Mouse (Mus musculus) embryo, embryonic 11 days (tissue): ENCODE results near the gene Msh4.
"Not testable (repeated sequence)": the region's sequence is repeated elsewhere in the genome, so short reads cannot be mapped to it uniquely, and the experiment has no call there.

Experiments
- DNase-seq: peaks from one replicate; pipeline ENCODE4 v3.0.0-alpha.2; 2015

The Msh4 gene

DNA sequence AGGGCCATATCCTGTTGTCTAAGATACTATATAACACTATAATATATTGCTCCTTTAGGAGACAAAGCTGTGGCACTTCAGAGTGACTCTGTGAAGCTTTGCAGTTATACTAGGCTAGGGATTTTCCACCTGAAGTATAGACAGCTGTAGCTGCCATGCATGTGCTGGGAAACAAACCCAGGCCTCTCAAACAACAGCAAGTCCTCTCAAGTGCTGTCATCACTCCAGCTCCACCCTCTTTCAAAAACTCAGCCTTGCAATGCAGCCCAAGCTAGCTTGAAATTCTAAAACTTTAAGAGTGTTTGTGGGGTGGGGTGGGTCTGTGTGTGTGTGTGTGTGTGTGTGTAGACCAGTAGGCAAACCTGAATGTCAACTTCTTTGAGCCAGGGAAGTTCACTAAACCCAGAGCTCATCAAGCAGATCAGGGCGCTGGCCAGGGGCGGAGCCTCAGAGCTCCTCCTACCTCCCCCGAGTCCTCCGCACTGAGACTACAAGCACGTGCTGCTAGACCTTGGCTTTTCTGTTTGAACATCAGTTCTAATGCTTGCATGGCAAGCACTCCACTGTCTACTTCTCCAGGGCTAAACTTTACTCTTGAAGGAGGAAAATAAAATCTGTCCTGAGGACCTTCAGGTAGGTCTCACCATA, 56.4 kb downstream of the Msh4 start:
- DNase-seq: peak; percentile 53

DNA sequence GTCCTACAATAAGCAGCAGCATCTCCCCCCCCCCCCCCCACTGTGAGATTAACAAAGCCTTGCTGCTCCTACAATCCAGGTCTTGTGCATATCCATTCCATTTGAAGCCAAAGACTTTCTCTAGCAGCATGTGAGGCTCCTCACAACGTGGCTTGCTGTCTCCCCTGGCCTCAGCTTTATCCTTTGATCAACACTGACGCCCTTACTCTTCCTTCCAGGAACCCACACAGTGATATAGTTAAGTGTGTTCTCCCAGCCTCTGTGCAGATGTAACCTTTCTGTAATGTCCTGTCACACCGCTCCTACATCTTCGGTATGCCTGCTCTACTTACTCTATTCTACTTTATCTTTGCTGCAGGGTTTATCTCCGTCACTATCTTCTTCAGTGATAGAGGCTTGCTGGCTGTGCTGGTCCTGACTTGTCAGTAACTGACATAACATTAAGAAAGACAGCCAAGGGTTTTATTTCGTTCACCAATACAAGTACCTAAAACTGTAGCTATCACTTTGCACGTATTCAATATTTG, 58.7 kb downstream of the Msh4 start:
- DNase-seq: no peak

DNA sequence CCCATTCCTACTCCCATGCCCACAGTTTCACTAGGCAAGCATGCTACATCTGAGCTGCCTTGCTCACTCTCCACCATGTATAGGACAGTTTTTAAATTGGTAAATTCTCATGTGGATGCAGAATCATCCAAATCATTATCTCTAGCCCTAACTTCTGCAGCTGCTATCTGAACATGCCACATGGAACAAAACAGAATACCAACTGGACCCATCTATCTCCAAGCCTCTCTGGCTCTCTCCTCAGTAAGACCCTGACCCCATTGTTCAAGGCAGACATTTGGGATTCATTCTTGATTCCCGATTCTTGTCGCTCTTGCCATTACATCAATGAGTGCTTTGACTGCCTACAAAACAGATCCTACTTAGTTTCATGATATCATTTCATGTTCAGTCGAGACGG, 59.8 kb downstream of the Msh4 start:
- no peak for DNase-seq

DNA sequence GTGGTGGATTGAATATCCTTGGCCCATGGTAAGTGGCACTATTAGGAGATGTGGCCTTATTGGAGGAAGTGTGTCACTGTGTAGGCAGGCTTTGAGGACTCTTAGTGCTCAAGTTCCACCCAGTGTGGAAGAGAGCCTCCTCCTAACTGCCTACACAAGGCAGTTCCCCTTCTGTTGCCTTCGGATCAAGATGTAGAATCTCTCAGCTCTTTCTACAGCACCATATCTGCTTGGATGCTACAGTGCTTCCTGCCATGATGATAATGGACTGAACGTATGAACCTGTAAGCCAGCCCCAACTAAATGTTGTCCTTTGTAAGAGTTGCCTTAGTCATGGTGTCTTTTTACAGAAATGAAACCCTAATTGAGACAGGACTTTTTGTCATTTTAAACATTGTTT, 60.4 kb downstream of the Msh4 start:
- no peak for DNase-seq

DNA sequence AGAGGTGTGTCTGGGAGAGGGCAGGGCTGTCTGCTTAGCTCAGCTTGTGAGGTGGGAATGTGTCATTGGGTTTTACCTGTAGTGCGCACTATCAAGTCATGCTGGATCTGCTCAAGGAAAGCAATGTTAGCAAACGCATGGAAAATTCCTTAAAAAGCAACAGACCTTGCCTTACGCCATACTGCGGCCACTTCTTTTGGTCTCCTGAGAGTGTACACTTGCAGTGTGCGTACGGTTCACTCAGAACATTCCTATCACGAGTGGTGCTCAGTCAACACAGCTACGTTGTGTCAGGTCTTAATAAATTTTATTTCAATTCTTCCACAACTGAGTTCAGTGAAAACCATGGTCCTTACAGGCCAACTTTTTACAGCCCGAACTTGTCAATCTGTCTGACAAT, 61.2 kb downstream of the Msh4 start:
- DNase-seq: no peak

DNA sequence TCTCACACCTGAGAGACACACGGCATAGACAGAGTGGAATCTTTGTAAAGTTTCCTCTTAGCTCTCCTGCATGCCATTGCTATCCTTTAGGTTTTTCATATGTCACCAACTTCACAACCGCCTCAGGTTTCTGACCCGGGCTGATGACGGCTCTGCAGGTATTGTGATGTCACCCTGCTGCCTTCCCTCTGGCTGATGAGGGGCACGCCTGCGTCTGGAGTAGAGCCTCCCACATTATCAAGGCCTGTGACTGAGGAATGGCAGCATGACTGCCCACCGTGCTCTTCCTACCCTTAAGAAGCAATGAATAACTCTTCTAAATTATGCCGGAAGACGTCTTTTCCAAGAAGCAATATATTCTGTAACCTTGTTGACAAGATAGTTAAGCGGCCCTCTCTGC, 61.9 kb downstream of the Msh4 start, which contains the start of gene Asb17:
Gene Asb17, plus strand, starts transcription at position 180 of the 400 bp plus-strand sequence.
- no peak for DNase-seq

DNA sequence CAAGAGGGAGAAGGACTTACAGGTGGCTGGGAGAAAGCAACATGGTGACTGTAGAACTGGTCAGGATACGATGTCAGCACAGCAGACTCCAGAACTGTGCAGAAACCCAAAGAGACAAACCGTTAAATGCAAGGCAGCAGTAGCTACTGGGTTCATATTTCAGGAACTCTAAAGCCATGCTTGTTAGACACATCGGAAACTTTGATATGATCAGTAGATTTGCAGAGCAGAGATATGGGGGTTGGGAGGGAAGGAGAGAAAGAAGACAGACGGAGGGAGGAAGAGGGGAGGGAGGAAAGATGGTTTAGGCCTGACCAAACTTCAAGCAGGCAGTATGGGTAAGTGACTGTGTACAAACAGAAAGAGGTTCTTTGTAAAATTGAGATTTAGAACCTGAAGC, 68.3 kb downstream of the Msh4 start:
- no peak for DNase-seq

DNA sequence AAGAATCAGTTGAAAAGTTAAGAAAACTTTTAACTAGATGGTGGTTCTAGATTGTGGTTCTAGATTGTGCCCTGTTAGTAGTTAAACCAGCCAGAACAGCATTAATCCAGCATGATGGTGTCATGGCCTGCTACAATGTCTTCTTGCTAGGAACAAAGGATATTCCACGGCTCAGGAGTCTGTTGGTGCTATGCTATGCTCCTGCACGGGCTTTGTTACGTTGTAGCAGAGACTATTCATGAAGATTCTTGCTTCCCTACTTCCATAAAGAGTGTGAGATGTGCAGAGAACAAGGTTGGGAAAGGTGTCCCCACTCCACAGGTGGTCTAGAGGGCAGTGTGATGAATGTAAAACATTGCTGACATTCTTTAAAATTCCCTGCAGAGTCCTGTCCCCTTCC, 69.6 kb downstream of the Msh4 start:
- DNase-seq: no peak

DNA sequence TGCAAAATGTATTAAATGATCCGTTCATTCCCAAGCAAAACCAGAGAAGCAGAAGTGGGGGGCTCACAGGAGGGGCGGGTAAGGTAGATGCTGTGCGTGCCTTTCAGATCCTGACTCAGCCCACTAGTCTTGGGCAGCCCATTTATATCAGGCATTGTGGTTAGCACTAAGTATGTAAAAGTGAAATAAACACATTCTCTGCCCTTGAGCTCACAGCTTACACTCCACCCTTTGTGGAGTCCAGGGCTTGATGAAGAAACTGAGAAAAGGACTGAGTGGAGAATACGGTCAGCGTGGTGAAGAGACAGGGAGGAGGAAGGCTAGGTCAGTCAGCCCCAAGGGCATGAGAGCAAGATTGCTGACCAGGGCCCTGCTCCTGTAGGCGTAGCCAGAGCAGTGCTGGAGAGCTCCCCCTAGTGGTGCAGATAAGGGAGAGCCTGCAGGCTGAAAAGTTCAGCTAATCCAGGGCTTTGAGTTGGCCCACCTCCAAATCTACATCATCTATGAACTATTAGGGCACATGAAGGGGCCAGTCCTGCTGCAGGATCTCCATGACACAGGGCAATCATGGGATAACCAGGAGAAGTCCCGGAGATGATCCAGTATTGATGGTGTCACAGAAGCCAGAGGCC, 70.4 kb downstream of the Msh4 start:
- DNase-seq: peak; percentile 83

DNA sequence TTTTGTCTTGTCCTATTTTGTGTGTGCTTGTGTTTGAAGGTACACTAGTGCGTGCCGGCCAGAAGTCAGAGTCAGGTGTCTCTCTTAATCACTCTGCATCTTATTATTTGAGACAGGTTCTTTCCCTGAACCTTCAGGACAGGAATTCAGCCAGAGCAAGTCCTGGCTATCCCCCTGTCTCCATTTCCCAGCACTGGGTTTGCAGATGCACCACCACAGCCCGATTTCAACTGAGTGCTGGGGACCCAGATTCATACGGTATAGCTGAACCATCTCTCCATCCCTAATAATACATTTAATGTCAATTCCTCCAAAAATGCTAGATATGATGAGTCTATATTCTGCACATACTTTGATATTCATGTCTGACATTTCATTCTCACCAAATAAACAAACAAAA, 71.9 kb downstream of the Msh4 start:
- no peak for DNase-seq

DNA sequence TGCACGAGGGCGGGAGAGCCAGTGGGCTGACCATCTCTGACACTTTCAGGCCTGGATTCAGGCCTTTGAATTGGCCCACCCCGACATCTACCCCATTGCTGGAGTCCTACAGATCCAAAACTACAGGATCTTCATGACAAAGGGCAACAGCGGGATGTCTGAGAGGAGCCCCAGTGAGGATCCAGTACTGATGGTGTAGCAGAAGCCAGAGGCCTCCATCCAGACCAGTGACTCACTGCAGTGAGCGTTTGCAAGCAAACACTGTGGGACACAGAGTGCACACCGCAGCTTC, 73.3 kb downstream of the Msh4 start:
- DNase-seq: no peak

DNA sequence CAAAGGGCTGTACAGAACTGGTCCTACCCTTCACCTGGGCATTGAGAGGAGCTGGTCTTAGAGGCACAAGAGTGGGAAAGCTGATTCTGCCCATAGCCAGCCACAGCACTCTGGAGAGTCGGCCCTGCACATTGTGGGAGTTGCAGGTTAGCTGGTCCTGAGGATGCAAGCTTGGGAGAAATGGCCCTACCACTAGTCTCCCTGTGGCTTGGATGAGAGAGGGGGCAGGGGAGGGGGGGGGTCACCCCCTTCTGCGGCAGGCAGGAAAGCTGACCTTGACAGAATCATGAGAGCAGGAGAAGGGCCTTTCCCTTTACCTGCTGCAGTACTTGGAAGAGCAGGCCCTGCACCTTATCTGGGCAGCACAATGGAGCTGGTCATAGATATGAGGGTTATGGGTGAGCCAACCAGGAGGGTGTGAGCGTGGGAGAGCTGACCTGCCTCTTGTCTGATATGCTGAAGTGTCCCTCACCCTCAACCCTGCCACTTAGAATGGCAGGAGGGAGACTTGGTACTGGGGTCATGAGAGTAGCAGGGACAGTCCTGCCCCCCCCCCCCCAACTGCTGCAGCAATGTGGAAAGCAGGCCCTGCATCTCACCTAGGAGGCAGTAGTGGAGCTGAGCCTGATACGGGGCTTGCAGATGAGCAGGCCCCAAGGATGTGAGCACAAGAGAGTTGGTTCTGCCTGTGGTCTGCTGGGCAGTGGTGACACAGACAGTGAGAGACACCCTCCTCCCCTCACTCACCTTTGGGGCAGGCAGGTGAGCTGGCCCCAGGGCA, 73.9 kb downstream of the Msh4 start:
- no peak for DNase-seq

DNA sequence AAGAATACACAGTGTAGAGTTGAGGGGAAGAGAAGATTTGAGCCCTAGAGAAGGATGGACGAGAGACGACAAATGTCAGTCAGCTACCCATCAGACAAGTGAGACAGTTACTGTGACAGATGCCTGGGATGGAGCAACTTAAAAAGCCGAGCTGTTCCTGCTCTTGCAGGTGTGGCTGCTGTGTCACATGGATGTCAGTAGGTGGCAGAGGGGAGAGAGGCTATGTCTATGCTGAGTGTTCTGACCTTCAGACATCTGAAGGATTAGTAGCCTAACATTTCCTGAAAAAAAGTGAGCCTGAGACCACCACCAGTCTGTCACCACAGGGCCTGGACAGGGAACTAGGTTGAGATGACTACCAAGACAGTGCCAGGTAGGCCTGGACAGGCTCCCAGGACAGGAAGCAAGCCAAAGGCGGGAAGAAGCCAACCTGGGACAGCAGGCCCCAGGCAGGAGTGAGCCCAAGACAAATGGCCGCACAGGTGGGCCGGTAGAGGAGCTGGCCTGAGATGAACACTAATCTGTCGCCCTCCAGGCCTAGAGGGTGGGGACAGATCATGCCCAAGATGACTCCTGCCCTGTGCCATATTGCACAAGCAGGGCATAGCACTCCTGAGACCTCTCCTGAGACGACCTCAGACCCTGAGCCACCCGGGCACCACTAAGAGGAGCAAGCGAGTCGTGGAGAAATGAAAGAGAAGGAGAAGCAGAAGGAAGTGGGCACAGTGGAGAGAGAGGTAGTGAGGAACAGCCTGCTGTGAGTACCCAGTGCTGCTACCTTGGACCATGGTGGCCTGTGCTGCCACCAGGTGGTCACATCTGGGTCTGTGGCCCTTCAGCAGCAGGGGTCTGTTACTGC, 74.7 kb downstream of the Msh4 start:
- peak; percentile 46 for DNase-seq

DNA sequence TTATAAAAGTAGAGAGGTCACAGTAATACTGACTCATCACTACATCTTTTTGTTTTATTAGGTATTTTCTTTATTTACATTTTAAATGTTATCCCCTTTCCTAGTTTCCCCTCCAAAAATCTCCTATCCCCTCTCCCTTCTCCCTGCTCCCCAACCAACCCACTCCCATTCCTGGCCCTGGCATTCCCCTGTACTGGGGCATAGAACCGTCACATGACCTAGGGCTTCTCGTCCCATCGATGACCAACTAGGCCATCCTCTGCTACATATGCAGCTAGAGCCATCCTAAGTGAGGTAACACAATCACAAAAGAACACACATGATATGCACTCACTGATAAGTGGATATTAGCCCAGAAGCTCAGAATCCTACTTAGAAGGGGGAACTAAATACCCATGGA, 76.2 kb downstream of the Msh4 start:
- DNase-seq: not testable (repeated sequence)

DNA sequence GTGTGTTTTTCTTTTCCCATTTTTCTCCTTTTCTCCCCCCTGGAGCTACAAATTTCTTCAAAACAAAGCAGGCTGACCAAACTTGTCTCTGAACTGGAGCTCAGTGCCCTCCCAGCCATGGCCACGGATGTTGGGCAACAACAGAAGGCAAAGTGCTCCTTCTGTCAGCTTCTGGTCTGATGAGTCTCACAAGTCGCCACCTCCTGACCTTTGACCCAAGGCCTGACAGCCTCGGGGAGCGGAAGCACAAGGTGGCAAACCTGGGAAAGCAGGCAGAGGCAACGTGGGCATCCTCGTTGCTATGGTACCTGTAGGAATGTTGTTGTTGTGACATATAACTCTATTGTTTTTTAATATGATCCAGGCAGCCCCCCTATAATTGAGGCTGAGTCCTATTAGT, 79.3 kb downstream of the Msh4 start:
- peak; percentile 26 for DNase-seq

DNA sequence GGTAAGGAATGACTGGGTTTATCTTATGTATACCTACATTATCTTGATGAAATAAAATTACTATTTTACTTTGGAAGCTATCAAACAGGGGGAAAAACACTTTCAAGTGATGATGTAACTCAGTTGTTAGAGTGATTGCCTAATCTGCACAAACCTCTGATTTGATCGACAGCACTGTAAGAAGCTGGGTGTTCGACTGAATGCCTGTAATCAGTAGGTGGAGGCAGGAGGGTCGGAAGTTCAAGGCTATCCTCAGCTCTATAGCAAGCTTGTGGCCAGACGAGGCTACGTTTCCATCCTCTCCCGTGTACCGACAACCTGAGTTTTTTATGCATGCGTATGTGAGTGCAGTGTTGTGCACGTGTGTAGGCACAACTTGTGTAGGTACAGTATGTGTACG, 80.7 kb downstream of the Msh4 start:
- no peak for DNase-seq

DNA sequence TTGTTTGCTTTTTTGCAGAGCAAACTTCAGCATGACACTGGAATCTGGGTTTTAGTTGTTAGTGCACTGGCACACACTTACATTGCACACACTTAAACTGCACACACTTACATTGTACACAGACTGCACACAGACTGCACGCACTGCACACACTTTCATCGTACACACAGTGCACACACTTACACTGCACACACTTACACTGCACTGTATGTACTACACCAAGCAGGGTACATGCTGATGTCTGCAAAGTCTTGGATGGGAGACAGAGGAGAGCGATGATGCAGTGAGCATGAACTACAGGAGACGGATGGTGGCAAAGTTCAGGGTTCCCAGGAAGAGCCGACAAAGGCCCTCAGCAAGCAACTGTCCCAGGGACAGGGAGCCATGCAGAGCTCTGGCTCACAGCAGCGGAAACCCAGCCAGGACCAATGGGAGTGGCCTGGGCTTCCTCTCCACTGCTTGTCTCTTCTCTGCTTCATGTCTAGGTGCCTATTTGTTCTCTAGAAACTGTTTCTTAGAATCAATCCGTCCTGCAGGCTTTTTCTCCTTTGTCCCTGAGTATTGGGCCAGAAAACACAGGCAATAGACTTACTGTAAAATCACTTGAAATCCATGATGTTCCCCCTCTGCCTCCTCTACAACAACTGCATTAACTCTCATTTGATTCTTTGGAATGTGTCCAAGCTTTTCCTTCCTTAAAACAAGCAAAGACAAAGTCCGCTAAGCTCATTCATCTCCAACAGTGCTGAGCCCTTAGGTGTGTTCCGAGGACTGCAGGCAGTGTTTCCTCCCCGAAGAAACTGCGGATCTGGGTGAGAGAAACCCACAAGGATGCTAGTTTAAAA, 82.0 kb downstream of the Msh4 start:
- DNase-seq: no peak

DNA sequence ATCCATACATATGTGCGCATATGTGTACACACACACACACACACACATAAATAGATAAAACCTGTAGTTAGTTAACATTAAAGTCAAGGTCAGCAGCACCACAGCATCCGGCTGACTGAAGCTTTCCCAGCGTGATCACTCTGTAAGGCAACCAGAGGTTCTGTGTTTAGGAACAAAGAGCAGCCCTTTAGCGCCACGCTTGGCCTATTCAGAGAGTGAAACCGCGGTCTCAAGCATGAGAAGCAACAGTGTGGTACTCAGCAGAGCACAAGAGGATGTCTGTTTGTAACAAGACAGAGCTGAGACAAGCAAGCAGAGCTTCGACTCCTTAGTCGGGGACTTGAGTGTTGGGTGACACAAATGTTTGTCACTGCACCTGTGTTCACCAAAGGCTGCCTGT, 86.5 kb downstream of the Msh4 start:
- DNase-seq: peak; percentile 33

DNA sequence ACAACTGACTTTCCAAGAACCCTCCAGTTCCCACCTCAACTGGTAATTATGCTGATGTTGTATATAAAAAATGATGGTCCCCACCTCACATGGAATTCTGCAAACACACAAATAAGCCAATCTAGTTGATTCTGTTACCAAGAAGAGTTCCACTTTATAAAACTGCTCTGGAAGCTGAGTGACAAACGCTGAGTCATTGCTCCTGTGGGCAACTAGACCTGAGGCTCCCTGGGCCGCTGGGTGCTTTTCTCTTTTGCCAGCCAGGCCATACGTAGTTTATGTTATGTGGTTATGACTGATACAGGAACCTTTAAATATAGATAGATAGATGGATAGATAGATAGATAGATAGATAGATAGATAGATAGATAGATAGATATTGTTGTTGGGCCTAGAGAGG, 87.2 kb downstream of the Msh4 start:
- no peak for DNase-seq

DNA sequence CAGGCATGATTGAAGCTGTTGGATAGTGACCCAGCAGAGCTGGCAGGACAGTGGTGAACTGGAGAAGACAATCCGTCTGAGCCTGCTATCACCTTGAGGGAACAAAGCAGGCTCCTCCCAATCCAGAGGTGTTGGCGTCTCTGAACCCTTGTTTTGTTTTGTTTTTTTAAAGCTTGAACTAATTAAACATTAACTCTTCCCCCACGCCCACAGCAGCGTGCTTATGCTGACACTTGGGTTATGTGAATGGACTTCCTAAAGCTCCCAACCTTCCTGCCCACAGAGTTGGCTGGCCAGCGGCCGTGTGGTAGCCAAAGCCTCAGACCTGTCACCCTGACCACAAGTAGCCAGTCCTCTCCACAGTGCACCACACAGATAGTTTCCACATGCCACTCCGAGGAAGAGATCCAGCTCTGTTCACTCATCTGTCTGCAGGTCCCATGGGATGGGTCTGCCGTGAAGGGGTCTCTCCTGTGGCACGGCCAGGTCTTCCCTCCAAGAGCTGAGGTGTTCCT, 88.5 kb downstream of the Msh4 start:
- DNase-seq: no peak

DNA sequence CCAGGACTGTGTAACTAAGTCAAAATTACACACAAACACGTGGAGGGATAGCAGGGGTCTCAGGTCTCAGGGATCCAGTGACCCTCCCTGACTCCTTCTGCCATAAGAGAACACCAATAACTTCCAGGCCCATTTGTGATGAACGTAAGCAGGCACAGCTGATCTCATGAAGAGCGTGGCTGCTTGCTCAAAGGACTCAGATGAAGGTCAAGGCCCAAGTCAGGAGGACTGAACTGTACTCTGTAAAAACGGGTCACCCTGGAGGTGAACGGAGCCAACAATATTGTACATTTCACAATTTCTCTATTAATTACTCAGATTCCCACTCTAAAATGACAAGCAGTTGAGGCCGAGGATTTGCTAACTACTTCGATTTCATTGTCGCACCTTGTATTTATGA, 91.9 kb downstream of the Msh4 start:
- no peak for DNase-seq

DNA sequence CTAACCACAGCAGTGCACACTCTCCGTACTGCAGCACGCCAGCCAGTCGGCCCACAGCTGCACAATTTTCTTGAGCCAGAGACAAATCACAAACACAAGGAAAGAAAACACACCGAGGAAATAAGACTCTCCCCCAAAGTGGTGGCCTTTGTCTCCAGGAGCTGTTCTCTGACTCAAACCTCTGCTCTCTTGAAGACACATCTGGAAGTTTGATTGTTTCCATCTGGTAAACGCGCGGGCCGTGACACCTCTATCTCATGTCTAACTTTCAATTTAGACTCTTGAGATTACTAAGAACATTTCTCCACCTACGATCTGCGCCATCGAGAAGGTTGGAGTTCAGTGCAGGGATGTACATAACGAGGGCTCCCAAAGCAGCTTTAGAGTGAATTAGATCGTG, 97.5 kb downstream of the Msh4 start:
- DNase-seq: peak; percentile 50
